Comparison of ENCODE assay signal across 9 mouse cellular contexts in genomic region chrX:139217776-139218175, GRCm38 (mm10). TPM values are rescaled to one million over a fixed set of nuclear protein-coding genes. Genes with fewer than 3 reads are reported as not detected.
DNase-seq lines count a peak whose midpoint lies in the region; ATAC-seq and TF ChIP-seq lines count a peak whose summit lies in the region.
"Had no signal": no experiment of that assay in that cellular context is flagged by ENCODE, and none has a peak within 500 bp of the region (broad histone marks: within the 10 kb centered on the region; RNA-seq: fewer than 3 reads in every experiment).

No protein-coding gene starts in this region.

- peaks cover 6% of the 10 kb centered on the region for H3K79me2 ChIP-seq in C2C12 (ENCODE audit: control insufficient read depth, insufficient read depth)

- TF ChIP-seq CTCF in C2C12 (IDR thresholded peaks at IDR 0.05; ENCODE audit: control insufficient read depth, insufficient read depth, insufficient read length), result no peak
- TF ChIP-seq CTCF in cortical plate, adult 2 months (IDR thresholded peaks at IDR 0.05; ENCODE audit: extremely low read depth, insufficient read depth, low read length), result no peak
- TF ChIP-seq CTCF in liver, embryonic 14.5 days (IDR thresholded peaks at IDR 0.05; ENCODE audit: low read depth), result no peak

- H3K4me2 ChIP-seq in intestine, embryonic 14.5 days (ENCODE audit: low read length), result peak overlapping the region; percentile 47
- peak overlapping the region; percentile 60 for H3K4me2 ChIP-seq in liver, embryonic 14.5 days (ENCODE audit: low read depth)

- H3K9me3 ChIP-seq in intestine, embryonic 14.5 days (ENCODE audit: control insufficient read depth, low read length), result no peaks in the 10 kb centered on the region
- no peaks in the 10 kb centered on the region for H3K9me3 ChIP-seq in liver, embryonic 14.5 days (ENCODE audit: control insufficient read depth, low read length)

- H3ac ChIP-seq in C2C12 (ENCODE audit: control insufficient read depth, insufficient read length, low read depth), result no peak overlapping the region

- TF ChIP-seq EP300 in liver, embryonic 14.5 days (IDR thresholded peaks at IDR 0.05; ENCODE audit: low read depth), result no peak

- 56% methylated on average over 10 of the region's 10 CpGs for WGBS in intestine, embryonic 14.5 days
- WGBS in liver, embryonic 14.5 days (ENCODE audit: insufficient replicate concordance), result 47% methylated on average over 10 of the region's 10 CpGs

- no peak for TF ChIP-seq POLR2A in cortical plate, adult 2 months (IDR thresholded peaks at IDR 0.05; ENCODE audit: extremely low read depth, insufficient read depth, low read length)

- H3K4me1 ChIP-seq in cortical plate, adult 2 months (ENCODE audit: control insufficient read depth, insufficient read depth, low read length), result no peaks in the 10 kb centered on the region
- H3K4me1 ChIP-seq in intestine, embryonic 14.5 days (replicated peaks; ENCODE audit: control insufficient read depth, insufficient read depth, low read length), result no peaks in the 10 kb centered on the region
- H3K4me1 ChIP-seq in liver, embryonic 14.5 days (replicated peaks; ENCODE audit: control insufficient read depth in 2 of 2, insufficient read depth in 2 of 2, low read length in 1 of 2), result peaks cover 0 to 1% of the 10 kb centered on the region in 2 experiments; a peak in 1 of 4 replicates

- H3K9ac ChIP-seq in intestine, embryonic 14.5 days (ENCODE audit: low read length), result no peak overlapping the region
- H3K9ac ChIP-seq in liver, embryonic 14.5 days (replicated peaks), result no peak overlapping the region

- no peak for DNase-seq in intestine, embryonic 14.5 days (ENCODE audit: low spot score)
- no peak for DNase-seq in liver, embryonic 14.5 days (ENCODE audit: low read depth in 3 of 3, low spot score in 3 of 3)
- no peak for DNase-seq in adrenal gland, adult 8-10 months
- DNase-seq in gastrocnemius, postnatal 14 days, result no peak
- DNase-seq in frontal cortex, postnatal 14 days (ENCODE audit: low spot score in 2 of 2), result no peak

- H3K27ac ChIP-seq in cortical plate, adult 2 months (ENCODE audit: insufficient read depth, low read length), result no peak overlapping the region
- no peak overlapping the region for H3K27ac ChIP-seq in intestine, embryonic 14.5 days (ENCODE audit: low read depth)
- H3K27ac ChIP-seq in liver, embryonic 14.5 days, result no peak overlapping the region

- H3K79me3 ChIP-seq in C2C12 (ENCODE audit: low read depth), result no peaks in the 10 kb centered on the region

- no peaks in the 10 kb centered on the region for H3K27me3 ChIP-seq in C2C12 (ENCODE audit: control insufficient read depth, insufficient read depth, insufficient read length)
- no peaks in the 10 kb centered on the region for H3K27me3 ChIP-seq in intestine, embryonic 14.5 days (replicated peaks; ENCODE audit: control insufficient read depth, insufficient read depth, low read length)
- no peaks in the 10 kb centered on the region for H3K27me3 ChIP-seq in liver, embryonic 14.5 days (ENCODE audit: control insufficient read depth, insufficient read depth, low read length)

- H3K36me3 ChIP-seq in C2C12 (ENCODE audit: control insufficient read depth, insufficient read depth), result no peaks in the 10 kb centered on the region
- H3K36me3 ChIP-seq in intestine, embryonic 14.5 days (ENCODE audit: control insufficient read depth, insufficient read depth, low read length), result no peaks in the 10 kb centered on the region
- H3K36me3 ChIP-seq in liver, embryonic 14.5 days (replicated peaks; ENCODE audit: control insufficient read depth, insufficient read depth, low read depth), result no peaks in the 10 kb centered on the region

- intact Hi-C loops in gastrocnemius, postnatal 14 days (cut with DNase I; ENCODE audit: low total_unique reads), result no loop called here

- peak overlapping the region; percentile 23 for H3K4me3 ChIP-seq in C2C12 (ENCODE audit: insufficient read depth, poor library complexity, severe bottlenecking)
- peak overlapping the region; percentile 40; the same call in 1 of the 2 replicates for H3K4me3 ChIP-seq in cortical plate, adult 2 months (ENCODE audit: insufficient read depth, low read length)
- H3K4me3 ChIP-seq in intestine, embryonic 14.5 days (ENCODE audit: low read depth, low read length), result peak overlapping the region; percentile 36
- H3K4me3 ChIP-seq in liver, embryonic 14.5 days (ENCODE audit: insufficient read depth in 1 of 2, low read depth in 2 of 2, low read length in 2 of 2), result peak overlapping the region in 1 of 2 experiments; percentile 40; a peak in 2 of 4 replicates

- no peak for ATAC-seq in intestine, embryonic 14.5 days (replicated peaks; ENCODE audit: low FRiP score, low TSS enrichment, low read depth)
- ATAC-seq in liver, embryonic 14.5 days (ENCODE audit: insufficient read depth), result no peak

TF ChIP-seq in C2C12, 6 proteins besides CTCF, POLR2A, EP300 and RAD21:
- TF ChIP-seq MAX (IDR thresholded peaks at IDR 0.05) (no peak), FOSL1 (IDR thresholded peaks at IDR 0.05; ENCODE audit: insufficient read depth, low read length, poor library complexity, severe bottlenecking) (no peak), MYOG (IDR thresholded peaks at IDR 0.05; ENCODE audit: control insufficient read depth, extremely low read depth, insufficient read length) (no peak), USF1 (IDR thresholded peaks at IDR 0.05; ENCODE audit: low read depth) (no peak), MYOD1 (IDR thresholded peaks at IDR 0.05; ENCODE audit: control insufficient read depth, insufficient read length, low read depth) (no peak), CEBPB (IDR thresholded peaks at IDR 0.05; ENCODE audit: low read depth) (no peak)

RNA-seq across cellular contexts. Expression of gene Mum1l1, which starts 7.9 kb away (rescaled TPM):
- 4.2 TPM for polyA plus RNA-seq in C2C12 (2012; fragmentation: generic; extraction: Trizol)
- polyA plus RNA-seq in cortical plate, adult 2 months (2012; rRNA removed), result 0.94 and 1.1 TPM in 2 replicates
- 14.6 and 18.4 TPM in 2 replicates for polyA plus RNA-seq in intestine, embryonic 14.5 days (2014; fragmentation: Nextera tagmentation; extraction: Ambion mirVana)
- 0.22 and 0.42 TPM in 2 replicates for polyA plus RNA-seq in liver, embryonic 14.5 days (2012; rRNA removed)
- polyA plus RNA-seq in liver, embryonic 14.5 days (2014; fragmentation: Nextera tagmentation; extraction: Ambion mirVana), result 1.4 and 1.6 TPM in 2 replicates
- total RNA-seq in adrenal gland, adult 8-10 months (2022), result 1 to 10 TPM; 2.6 to 5.2 (median 3.1) TPM
- total RNA-seq in gastrocnemius, postnatal 14 days (2021), result 1 to 10 TPM; 4.2 to 8.3 TPM
- total RNA-seq: neutrophil, adult 5-6 weeks had no signal

RNA-seq across cellular contexts. Expression of gene 4933428M09Rik, which starts 38.7 kb away (rescaled TPM):
- polyA plus RNA-seq in C2C12 (2012; fragmentation: generic; extraction: Trizol), result not detected
- not detected in 2 replicates for polyA plus RNA-seq in cortical plate, adult 2 months (2012; rRNA removed)
- not detected in 2 replicates for polyA plus RNA-seq in intestine, embryonic 14.5 days (2014; fragmentation: Nextera tagmentation; extraction: Ambion mirVana)
- not detected in 2 replicates for polyA plus RNA-seq in liver, embryonic 14.5 days (2012; rRNA removed)
- polyA plus RNA-seq in liver, embryonic 14.5 days (2014; fragmentation: Nextera tagmentation; extraction: Ambion mirVana), result not detected in 2 replicates
- total RNA-seq in adrenal gland, adult 8-10 months (2022), result not detected
- not detected for total RNA-seq in gastrocnemius, postnatal 14 days (2021)
- total RNA-seq: gastrocnemius, adult 18-20 months; neutrophil, adult 5-6 weeks had no signal
